Mouse (Mus musculus): ENCODE results near the gene Slc7a10.
"Not testable (repeated sequence)": the region's sequence is repeated elsewhere in the genome, so short reads cannot be mapped to it uniquely, and the experiment has no call there.

DNA sequence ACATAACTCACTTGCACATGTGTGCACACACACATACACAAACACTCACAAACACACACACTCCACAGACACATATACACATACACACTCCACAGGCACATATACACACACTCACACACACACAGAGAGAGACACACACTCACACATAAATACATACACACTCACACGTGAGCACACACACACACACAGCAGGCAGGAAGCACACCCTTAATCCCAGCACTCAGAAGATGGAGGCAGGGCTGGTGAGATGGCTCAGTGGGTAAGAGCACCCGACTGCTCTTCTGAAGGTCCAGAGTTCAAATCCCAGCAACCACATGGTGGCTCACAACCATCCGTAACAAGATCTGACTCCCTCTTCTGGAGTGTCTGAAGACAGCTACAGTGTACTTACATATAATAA, 51.8 kb downstream of the Slc7a10 start:
- not testable (repeated sequence) for TF ChIP-seq USF1 (IDR thresholded peaks at IDR 0.05; ENCODE audit: low read depth); CTCF (IDR thresholded peaks at IDR 0.05; ENCODE audit: control insufficient read depth, insufficient read depth, insufficient read length); FOSL1 (IDR thresholded peaks at IDR 0.05; ENCODE audit: insufficient read depth, low read length, poor library complexity, severe bottlenecking)
